Mouse (Mus musculus) limb, embryonic 10.5 days (tissue): ENCODE measurements around the gene Anapc15-ps. TPM values are rescaled to one million over a fixed set of nuclear protein-coding genes. Genes with fewer than 3 reads are reported as not detected.
"Not testable (repeated sequence)": the region's sequence is repeated elsewhere in the genome, so short reads cannot be mapped to it uniquely, and the experiment has no call there.

ENCODE experiments used
- DNase-seq: peaks from one replicate; pipeline ENCODE4 v3.0.0-alpha.2; 2017; ENCODE audit warnings: low spot score
- H3K27ac ChIP-seq: fragments of 300-500 bp; sonication (generic); 2 replicates; pipeline ENCODE4 v1.5.1; 2016; ENCODE audit warnings: mild to moderate bottlenecking
- H3K27me3 ChIP-seq: fragments of 300-500 bp; sonication (generic); 2 replicates; pipeline ENCODE4 v1.6.1; 2016; ENCODE audit warnings: low read depth, mild to moderate bottlenecking; ENCODE audit not compliant: poor library complexity, severe bottlenecking
- H3K36me3 ChIP-seq: fragments of 300-500 bp; sonication (generic); 2 replicates; pipeline ENCODE4 v1.6.1; 2016; ENCODE audit warnings: mild to moderate bottlenecking, moderate library complexity
- H3K4me1 ChIP-seq: fragments of 300-500 bp; sonication (generic); 2 replicates; pipeline ENCODE4 v1.6.1; 2016
- H3K4me3 ChIP-seq: fragments of 300-500 bp; sonication (generic); 2 replicates; pipeline ENCODE4 v1.5.1; 2016; ENCODE audit warnings: mild to moderate bottlenecking, moderate library complexity
- H3K9me3 ChIP-seq: fragments of 300-500 bp; sonication (generic); replicated peaks from 2 replicates; pipeline ENCODE4 v1.6.1; 2016; ENCODE audit warnings: mild to moderate bottlenecking
- WGBS: fragments of 180-500 bp; shearing (Covaris S2); methylation state at CpG from one replicate; pipeline ENCODE4 v1.1.7; 2016; 5-methylcytosine and 5-hydroxymethylcytosine counted together
- polyA plus RNA-seq: library from polyadenylated mRNA; unstranded; fragments of >200 nt; fragmentation: Nextera tagmentation; extraction: Ambion mirVana; gene quantifications from 2 replicates; pipeline ENCODE4 v1.2.1, GENCODE M21; 2016

Anapc15-ps gene
- polyA plus RNA-seq, 1 experiment from 2014 or later: not detected

DNA sequence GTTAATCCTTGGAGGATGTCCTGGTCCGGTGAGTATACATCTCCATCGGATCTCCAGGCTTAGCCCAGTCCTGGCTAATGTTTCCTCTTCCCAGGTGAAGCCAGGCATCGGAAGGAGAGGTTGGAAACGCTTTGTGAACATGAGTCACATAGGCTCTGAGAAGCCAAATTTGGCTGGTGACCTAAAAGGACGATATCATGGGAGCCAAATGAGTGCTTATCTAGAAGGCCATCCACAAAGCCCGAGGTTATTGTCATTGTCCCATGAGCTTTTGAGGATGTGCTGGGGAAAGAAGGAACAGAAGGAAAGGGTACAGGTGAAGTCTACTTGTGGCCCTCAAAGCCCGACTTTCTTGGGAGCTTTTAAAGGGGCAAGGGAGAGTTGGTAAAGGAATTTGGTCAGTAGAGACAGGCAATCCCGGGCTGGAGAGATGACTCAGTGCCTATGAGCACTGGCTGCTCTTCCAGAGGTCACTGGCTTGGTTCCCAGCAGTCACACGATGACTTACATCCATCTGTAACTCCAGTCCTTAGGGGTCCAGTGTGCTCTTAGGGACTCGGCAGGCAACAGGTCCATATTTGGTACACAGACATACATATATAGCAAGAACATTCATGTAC lies 42.4 kb downstream of the Anapc15-ps start:
- WGBS: 89% methylated on average over 10 of the region's 10 CpGs
- Histone ChIP-seq H3K27me3 (no peaks in the 10 kb centered on the region), H3K4me1 (no peaks in the 10 kb centered on the region), H3K27ac (0 out of 2 replicates have a peak overlapping the region, but pooled peaks have one; percentile 42), H3K36me3 (no peaks in the 10 kb centered on the region), H3K9me3 (no peaks in the 10 kb centered on the region), H3K4me3 (no peak overlapping the region)
- DNase-seq: no peak

DNA sequence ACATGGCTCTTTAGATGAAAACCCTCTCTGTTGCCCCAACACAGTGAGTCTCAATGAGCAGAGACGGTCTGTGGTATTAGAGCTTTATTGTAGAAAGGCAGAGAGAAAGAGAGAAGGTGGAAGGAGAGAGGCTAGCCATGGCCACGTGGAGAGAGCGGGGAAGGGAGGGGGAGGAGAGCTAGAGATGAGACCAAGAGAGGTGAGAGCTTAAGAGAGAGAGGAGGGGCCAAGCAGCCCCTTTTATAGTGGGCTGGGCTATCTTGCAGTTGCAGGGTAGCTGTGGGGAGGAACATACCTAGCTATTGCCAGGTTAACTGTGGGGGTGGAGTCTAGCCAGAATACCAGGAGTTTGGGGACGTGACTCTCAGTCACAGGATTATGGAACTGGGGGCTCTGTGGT lies 43.1 kb downstream of the Anapc15-ps start:
- not testable (repeated sequence) for H3K27me3 ChIP-seq, H3K36me3 ChIP-seq, H3K4me1 ChIP-seq, H3K4me3 ChIP-seq, DNase-seq, H3K9me3 ChIP-seq
- 80% methylated on average over 4 of the region's 4 CpGs for WGBS
- peak overlapping the region; percentile 34 for H3K27ac ChIP-seq

DNA sequence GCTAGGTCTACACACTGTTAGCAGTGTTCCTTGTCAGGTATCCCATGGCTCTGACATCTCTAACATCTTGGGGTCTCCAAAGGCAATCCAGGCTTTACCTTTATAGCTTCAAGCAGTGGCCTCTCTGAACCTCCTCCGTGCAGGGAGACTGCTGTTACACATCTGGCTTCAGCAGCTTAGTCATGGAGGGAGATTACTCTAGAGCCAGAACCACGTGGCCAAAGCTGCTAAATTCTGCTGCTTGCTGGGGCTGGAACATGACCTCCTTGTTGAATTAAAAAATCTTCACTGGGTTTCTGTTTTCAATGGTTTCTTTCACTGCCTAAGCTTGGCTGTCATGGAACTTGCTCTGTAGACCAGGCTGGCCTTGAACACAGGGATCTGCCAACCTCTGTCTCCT lies 44.9 kb downstream of the Anapc15-ps start:
- 70% methylated on average over 2 of the region's 2 CpGs for WGBS
- no peak for DNase-seq
- H3K36me3 ChIP-seq: no peaks in the 10 kb centered on the region
- no peak overlapping the region for H3K27ac ChIP-seq
- no peaks in the 10 kb centered on the region for H3K9me3 ChIP-seq
- no peaks in the 10 kb centered on the region for H3K27me3 ChIP-seq
- H3K4me3 ChIP-seq: no peak overlapping the region
- no peaks in the 10 kb centered on the region for H3K4me1 ChIP-seq

DNA sequence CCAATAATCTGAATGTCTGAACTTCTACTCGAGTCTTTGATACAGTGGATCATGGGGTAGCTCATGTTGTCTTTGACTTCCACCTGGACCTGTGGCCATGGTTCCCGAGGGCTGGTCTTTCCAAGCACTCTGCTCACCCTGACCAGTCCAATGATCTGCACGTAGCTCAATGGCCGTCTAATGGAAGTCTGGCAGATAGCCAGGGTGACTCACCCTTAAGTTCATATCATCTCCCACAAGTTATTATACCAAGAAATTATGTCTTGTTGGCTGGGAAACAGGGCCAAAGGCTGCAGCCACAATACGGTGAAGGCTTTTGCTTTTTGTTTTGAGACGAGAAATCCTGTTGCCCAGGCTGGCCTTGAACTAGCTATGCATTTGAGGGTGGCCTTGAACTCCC lies 45.9 kb downstream of the Anapc15-ps start:
- no peaks in the 10 kb centered on the region for H3K36me3 ChIP-seq
- H3K4me1 ChIP-seq: peaks cover 5% of the 10 kb centered on the region
- H3K27ac ChIP-seq: no peak overlapping the region
- H3K9me3 ChIP-seq: no peaks in the 10 kb centered on the region
- no peak overlapping the region for H3K4me3 ChIP-seq
- no peaks in the 10 kb centered on the region for H3K27me3 ChIP-seq
- 93% methylated on average over 6 of the region's 6 CpGs for WGBS
- no peak for DNase-seq

DNA sequence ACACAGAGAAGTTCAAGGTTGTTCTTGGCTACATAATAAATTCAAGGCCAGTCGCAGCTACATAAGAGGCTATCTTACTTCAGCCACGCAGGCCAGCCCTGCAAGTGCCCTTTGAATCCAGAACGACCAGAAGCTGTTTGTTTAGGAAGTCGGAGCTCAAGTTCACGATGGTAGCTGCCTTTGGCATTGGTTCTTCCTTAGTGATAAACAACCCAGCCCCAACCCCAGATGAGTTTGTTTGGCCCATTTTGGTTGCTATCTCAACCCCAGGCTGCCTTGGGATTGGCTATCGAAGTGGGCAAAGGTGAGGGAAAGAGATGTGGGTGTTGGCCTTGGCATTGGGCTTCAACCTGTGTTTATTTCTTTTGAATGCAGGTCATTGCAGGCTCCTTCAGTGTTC lies 48.0 kb downstream of the Anapc15-ps start:
- 86% methylated on average over 6 of the region's 6 CpGs for WGBS
- no peaks in the 10 kb centered on the region for H3K9me3 ChIP-seq
- no peak for DNase-seq
- H3K27ac ChIP-seq: no peak overlapping the region
- no peaks in the 10 kb centered on the region for H3K36me3 ChIP-seq
- H3K4me1 ChIP-seq: peaks cover 5% of the 10 kb centered on the region
- H3K27me3 ChIP-seq: no peaks in the 10 kb centered on the region
- H3K4me3 ChIP-seq: no peak overlapping the region

DNA sequence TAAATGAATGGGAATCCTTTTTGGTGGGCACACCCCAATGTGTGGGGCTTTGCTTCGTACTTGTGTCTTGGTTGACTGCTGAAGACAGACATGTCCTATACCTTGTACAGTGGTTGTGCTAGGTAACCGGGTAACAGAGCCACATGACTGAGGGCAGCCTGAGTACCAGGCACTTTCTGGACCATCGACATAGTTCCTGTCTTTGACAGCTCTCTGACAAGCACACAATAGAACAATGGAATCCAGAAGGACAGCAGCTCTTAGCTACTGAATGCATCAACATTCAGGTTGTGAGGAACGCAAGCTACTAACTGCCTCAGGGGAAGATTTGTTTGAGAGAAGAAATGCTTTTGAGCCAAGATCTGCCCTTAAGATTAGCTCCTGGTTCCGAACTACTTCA lies 49.2 kb downstream of the Anapc15-ps start:
- no peak for DNase-seq
- H3K27ac ChIP-seq: no peak overlapping the region
- WGBS: 71% methylated on average over 5 of the region's 5 CpGs
- no peak overlapping the region for H3K4me3 ChIP-seq
- H3K36me3 ChIP-seq: no peaks in the 10 kb centered on the region
- peaks cover 5% of the 10 kb centered on the region for H3K4me1 ChIP-seq
- H3K9me3 ChIP-seq: no peaks in the 10 kb centered on the region
- H3K27me3 ChIP-seq: no peaks in the 10 kb centered on the region

DNA sequence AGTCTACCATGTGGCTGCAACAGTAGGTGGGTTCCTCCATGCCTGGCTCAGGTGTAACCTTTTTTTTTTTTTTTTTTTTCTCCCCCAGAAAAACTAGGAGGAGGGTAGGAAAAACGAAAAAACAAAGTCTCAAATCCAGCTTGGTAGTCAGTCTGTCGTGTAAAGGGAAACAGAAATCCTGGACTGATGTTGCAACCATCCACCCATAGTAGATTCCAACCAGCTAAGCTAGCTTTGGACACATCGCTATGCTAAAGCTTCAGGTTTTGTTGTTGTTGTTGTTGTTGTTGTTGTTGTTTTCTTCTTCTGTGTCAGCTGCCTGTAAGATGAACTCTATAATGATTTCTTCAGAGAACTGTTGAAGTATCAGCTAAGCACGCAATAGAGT lies 49.7 kb downstream of the Anapc15-ps start:
- Histone ChIP-seq H3K27ac (no peak overlapping the region), H3K36me3 (no peaks in the 10 kb centered on the region)
- WGBS: 75% methylated on average over 4 of the region's 4 CpGs

More for the DNA sequence above, 49.7 kb downstream of the Anapc15-ps start:
- Histone ChIP-seq H3K9me3 (no peaks in the 10 kb centered on the region), H3K4me1 (peaks cover 5% of the 10 kb centered on the region), H3K4me3 (no peak overlapping the region), H3K27me3 (no peaks in the 10 kb centered on the region)
- DNase-seq: no peak

Other genes starting within 250 kb of the Anapc15-ps start
- gene Mrpl42, start 171.5 kb downstream of the Anapc15-ps start, polyA plus RNA-seq: 356 and 383 TPM in 2 replicates
- gene Ube2n, start 158.3 kb downstream of the Anapc15-ps start, polyA plus RNA-seq: 432 and 466 TPM in 2 replicates
- 76.0 and 78.7 TPM in 2 replicates for gene Nudt4, start 109.3 kb downstream of the Anapc15-ps start, polyA plus RNA-seq
- gene Gm33543, start 169.5 kb upstream of the Anapc15-ps start, polyA plus RNA-seq: 0.10 TPM in 1 of 2 replicates, not detected in the other